Mouse (Mus musculus): ENCODE measurements around the gene Fbxw17. TPM values are rescaled to one million over a fixed set of nuclear protein-coding genes. Genes with fewer than 3 reads are reported as not detected.
"Not testable (repeated sequence)": the region's sequence is repeated elsewhere in the genome, so short reads cannot be mapped to it uniquely, and the experiment has no call there.

The Fbxw17 gene
- 1.4 TPM in 1 of 2 replicates, not detected in the other for total RNA-seq (2015; ENCODE audit: low replicate concordance)
- 3.3 and 8.5 TPM in 2 replicates for total RNA-seq (2017; ENCODE audit: low replicate concordance)

DNA sequence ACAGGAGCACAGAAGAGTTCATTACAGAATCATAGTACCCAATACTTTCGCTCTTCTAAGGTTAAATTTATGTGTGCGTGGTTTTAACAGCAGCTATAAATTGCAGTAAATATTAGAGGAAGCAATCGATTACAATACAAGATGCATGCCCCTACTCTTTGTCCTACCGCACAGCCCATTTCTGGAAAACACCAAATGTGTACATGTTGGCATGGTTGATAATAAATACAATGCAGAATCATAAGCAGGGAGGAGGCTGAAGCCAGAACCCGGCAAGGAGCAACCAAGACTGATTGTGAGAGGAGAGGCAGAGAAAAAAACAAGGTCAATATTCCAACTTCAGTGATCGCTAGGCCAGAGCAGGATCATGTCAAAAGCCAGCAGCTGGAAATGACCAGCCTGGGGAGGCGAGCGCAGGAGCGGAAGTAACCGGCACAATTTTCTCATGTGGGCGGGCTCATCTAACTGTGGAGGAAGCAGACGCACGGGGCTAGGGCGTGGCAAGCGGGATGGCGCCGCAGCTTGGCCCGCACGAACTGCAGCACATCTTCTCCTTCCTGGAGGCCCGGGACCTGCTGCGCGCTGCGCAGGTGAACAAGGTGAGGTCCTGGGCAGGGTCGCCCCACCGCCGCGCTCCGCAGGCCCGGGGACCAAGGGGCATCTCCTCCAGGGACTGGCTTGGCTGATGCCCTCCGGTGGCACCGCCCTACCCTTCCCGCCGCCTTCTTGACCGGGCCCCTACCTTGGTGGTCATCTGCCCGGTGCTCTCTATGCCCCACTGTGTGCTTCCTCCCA lies at the start of gene Fbxw17:
Gene Fbxw17 (plus strand): TSS at position 476 of the 795 bp plus-strand sequence.
- no peak for ATAC-seq (replicated peaks; ENCODE audit: low FRiP score, poor library complexity, severe bottlenecking)

- not testable (repeated sequence) for ATAC-seq (replicated peaks; ENCODE audit: low FRiP score, poor library complexity, severe bottlenecking)
These were observed 44.5 kb upstream of the Fbxw17 start for GRCm38 (mm10) chr13:50372934-50373705.

DNA sequence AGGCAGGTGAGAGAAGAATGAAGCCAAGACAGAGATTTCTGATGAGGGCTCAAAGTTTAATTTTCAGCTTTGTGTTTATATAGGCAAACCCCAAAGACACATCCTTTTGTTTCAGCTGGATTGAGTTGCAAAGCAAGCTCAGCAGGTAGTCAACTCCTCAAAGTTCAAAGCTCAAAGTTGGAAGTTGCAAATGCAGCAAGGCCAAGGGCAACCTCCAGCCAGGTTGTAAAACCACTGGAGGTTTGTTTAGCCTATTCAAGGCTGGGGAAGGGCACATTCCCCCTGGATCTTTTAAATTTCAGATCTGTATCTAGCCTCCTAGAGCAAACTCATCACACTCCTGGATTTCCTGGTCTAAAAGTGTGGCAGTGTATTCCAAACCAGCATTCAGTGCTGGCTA lies 28.5 kb upstream of the Fbxw17 start:
- ATAC-seq (replicated peaks; ENCODE audit: low FRiP score, poor library complexity, severe bottlenecking) = not testable (repeated sequence)

DNA sequence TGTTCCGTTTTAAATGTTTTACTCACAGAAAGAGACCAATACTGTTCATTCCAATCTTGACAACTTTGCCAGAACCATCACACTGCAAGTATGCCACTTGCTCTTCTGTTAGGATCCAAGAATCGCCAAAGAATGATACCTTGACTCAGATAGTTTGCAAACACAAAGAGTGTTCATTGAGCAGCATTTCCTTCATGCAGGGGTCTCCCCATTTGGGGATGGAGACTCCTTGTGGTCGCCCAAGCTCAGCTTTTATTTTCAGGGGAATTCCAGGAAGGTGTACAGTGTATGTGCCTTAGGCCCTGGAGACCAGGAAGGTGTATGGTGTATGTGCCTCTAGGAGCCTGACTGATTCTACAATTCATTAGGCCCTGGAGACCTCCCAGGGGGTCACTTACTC lies 757 bp downstream of the Fbxw17 start:
- ATAC-seq (replicated peaks; ENCODE audit: low FRiP score, poor library complexity, severe bottlenecking) = no peak

- no peak for ATAC-seq (replicated peaks; ENCODE audit: low FRiP score, poor library complexity, severe bottlenecking)
These were observed 6.1 kb downstream of the Fbxw17 start for GRCm38 (mm10) chr13:50423625-50424209.

- ATAC-seq (replicated peaks; ENCODE audit: low FRiP score, poor library complexity, severe bottlenecking) = no peak
These were observed 6.9 kb downstream of the Fbxw17 start for GRCm38 (mm10) chr13:50424517-50424916.

DNA sequence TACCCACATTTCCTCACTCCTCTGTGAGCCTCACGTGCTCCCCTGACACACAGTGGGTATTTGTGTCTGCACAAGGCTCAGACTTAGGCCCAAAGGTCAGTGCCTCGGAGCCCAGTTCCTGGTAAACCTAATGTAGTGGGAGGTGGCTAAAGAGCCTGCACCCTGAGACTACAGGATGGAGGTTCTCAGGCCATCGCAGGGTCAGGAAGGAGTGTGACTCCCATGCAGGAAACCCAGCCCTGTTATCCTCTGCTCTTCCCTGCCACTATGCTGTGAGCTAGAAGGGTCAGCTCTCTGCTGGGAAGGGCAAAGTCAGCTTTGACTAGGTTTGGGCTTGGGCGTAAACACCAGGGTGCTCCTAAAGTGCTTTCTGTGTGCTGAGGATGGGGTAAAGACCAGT lies 9.0 kb downstream of the Fbxw17 start:
- no peak for ATAC-seq (replicated peaks; ENCODE audit: low FRiP score, poor library complexity, severe bottlenecking)

GRCm38 (mm10) chr13:50443812-50444211 lies 26.1 kb downstream of the Fbxw17 start, which contains the start of gene Gm47429:
Gm47429 (minus strand) TSS chr13:50443912.
- ATAC-seq (replicated peaks; ENCODE audit: low FRiP score, poor library complexity, severe bottlenecking) = no peak

DNA sequence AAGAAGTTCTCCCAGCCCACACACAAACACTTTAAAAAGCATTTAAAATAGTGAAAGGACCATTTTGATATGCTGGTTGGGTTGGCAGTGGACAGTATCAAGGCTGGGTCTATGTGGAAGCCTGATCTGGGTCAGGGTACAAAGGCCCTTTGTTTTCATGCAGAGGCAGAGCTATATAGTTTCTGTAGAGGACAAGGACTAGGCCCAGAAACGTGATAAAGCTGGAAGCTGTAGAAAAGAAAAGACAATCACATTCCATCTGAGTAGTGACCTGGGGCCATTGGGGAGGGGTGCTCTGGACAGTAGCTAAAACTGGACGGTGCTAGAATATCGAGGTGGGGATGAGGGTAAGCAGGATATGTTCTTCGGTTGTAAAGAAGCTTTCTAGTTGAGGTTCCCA lies 27.6 kb downstream of the Fbxw17 start:
- ATAC-seq (replicated peaks; ENCODE audit: low FRiP score, poor library complexity, severe bottlenecking) = no peak

DNA sequence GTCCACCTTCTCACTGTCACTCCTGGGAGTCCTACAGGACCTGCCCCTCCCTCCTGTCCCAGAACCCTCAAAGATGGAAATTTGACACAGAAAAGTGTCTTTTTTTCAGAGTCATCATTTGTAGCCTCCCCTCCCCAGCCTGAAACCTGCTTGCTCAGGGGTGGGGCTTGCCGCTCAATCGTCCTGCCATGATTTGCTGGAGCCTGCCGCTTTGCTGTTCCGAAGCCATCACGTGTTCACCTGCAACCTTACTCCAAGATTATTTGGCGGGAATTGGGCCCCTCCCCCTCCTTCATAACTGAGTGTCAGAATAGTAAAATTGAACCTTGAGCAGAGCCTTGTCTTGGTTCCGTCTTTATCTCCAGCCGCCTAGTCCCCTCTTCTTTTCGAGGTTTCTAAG lies 34.6 kb downstream of the Fbxw17 start:
- not testable (repeated sequence) for ATAC-seq (replicated peaks; ENCODE audit: low FRiP score, poor library complexity, severe bottlenecking)

DNA sequence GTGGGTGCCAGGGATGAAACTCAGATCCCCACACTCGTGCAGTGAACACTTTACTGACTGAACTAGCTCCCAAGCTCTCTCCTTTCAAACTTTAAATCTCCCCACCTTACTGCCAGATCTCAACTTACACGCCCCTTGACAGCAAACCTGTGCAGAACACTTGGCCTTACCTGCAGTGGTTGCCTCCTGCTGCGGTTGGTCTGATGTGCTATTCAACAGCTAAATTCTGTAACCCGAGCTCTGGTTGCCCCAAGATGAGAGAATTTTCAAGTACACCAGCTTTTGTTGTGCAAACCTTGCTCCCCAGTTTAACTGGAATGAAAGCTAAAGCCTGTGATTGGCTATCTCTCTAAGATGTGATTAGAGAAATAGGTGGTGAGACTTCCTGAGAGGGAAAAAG lies 35.8 kb downstream of the Fbxw17 start:
- no peak for ATAC-seq (replicated peaks; ENCODE audit: low FRiP score, poor library complexity, severe bottlenecking)

- ATAC-seq (replicated peaks; ENCODE audit: low FRiP score, poor library complexity, severe bottlenecking) = not testable (repeated sequence)
These were observed 42.8 kb downstream of the Fbxw17 start for GRCm38 (mm10) chr13:50460433-50460832.

- no peak for ATAC-seq (replicated peaks; ENCODE audit: low FRiP score, poor library complexity, severe bottlenecking)
These were observed 47.2 kb downstream of the Fbxw17 start for GRCm38 (mm10) chr13:50464621-50465562.

DNA sequence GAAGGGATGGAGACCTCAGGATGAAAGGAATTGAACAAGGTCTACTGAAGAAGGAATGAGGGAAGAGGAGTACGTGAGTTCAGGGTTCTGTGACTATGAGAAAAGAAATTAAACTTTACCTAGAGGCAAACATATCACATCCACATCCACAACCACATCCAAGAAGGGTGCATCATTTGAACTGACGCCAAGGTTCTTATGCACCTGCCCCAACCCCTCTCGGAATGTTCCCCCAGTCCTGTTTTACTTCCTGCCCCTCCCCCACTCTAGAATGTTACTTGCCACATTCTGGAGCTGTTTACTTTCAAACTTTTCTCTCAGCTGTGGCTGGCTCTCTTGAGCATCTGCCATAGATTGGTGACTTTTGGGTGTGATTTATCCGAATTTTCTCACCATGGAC lies 49.3 kb downstream of the Fbxw17 start, which contains the start of gene Nutm2:
Gene Nutm2 (plus strand): TSS at position 301 of the 400 bp plus-strand sequence.
- no peak for ATAC-seq (replicated peaks; ENCODE audit: low FRiP score, poor library complexity, severe bottlenecking)

Other genes with a start within 250 kb of the Fbxw17 start
- not detected in 2 replicates for gene Gm906, start 167.6 kb upstream of the Fbxw17 start, total RNA-seq (2015; ENCODE audit: low replicate concordance)
- not detected in 2 replicates for gene Gm906, start 167.6 kb upstream of the Fbxw17 start, total RNA-seq (2017; ENCODE audit: low replicate concordance)
- gene Gm47429, start 26.0 kb downstream of the Fbxw17 start, total RNA-seq (2015; ENCODE audit: low replicate concordance) = not detected in 2 replicates
- not detected in 2 replicates for gene Gm47429, start 26.0 kb downstream of the Fbxw17 start, total RNA-seq (2017; ENCODE audit: low replicate concordance)
- not detected in 2 replicates for gene Nutm2, start 49.4 kb downstream of the Fbxw17 start, total RNA-seq (2015; ENCODE audit: low replicate concordance)
- not detected in 2 replicates for gene Nutm2, start 49.4 kb downstream of the Fbxw17 start, total RNA-seq (2017; ENCODE audit: low replicate concordance)
- not detected in 2 replicates for gene Gm904, start 225.4 kb downstream of the Fbxw17 start, total RNA-seq (2015; ENCODE audit: low replicate concordance)
- gene Gm904, start 225.4 kb downstream of the Fbxw17 start, total RNA-seq (2017; ENCODE audit: low replicate concordance) = not detected in 2 replicates

Data from erythroid progenitor cell, adult 5-6 weeks (primary cell).